Mouse (Mus musculus): ENCODE data around the gene Kcnq1.
A peak's percentile ranks its signal among the peaks of the same experiment; 100 is the strongest.

Gene Kcnq1

GRCm38 (mm10) chr7:143460874-143461273 lies 354.7 kb downstream of the Kcnq1 start, which contains the start of gene Cdkn1c:
Gene Cdkn1c (minus strand): TSS chr7:143461050.
- DNase-seq (ENCODE audit: low read depth, low spot score), result peak; percentile 87

GRCm38 (mm10) chr7:143461294-143461870 lies 355.2 kb downstream of the Kcnq1 start:
- DNase-seq (ENCODE audit: low read depth, low spot score), result no peak

GRCm38 (mm10) chr7:143461920-143462319 lies 355.8 kb downstream of the Kcnq1 start:
- no peak for DNase-seq (ENCODE audit: low read depth, low spot score)

GRCm38 (mm10) chr7:143462516-143462915 lies 356.4 kb downstream of the Kcnq1 start:
- DNase-seq (ENCODE audit: low read depth, low spot score), result no peak

GRCm38 (mm10) chr7:143463865-143464415 lies 357.8 kb downstream of the Kcnq1 start:
- peak; percentile 68 for DNase-seq (ENCODE audit: low read depth, low spot score)

GRCm38 (mm10) chr7:143464811-143465560 lies 358.8 kb downstream of the Kcnq1 start:
- DNase-seq (ENCODE audit: low read depth, low spot score), result no peak

- DNase-seq (ENCODE audit: low read depth, low spot score), result peak; percentile 51
Observed at GRCm38 (mm10) chr7:143466099-143466677, 360.0 kb downstream of the Kcnq1 start.

- no peak for DNase-seq (ENCODE audit: low read depth, low spot score)
Observed at GRCm38 (mm10) chr7:143467714-143468113, 361.6 kb downstream of the Kcnq1 start.

GRCm38 (mm10) chr7:143469946-143470345 lies 363.8 kb downstream of the Kcnq1 start:
- DNase-seq (ENCODE audit: low read depth, low spot score), result peak; percentile 43

- peak; percentile 25 for DNase-seq (ENCODE audit: low read depth, low spot score)
Observed at GRCm38 (mm10) chr7:143473347-143474101, 367.4 kb downstream of the Kcnq1 start, which contains the start of gene Slc22a18. Gene Slc22a18 (plus strand): TSS chr7:143473736.

GRCm38 (mm10) chr7:143474811-143475210 lies 368.6 kb downstream of the Kcnq1 start:
- DNase-seq (ENCODE audit: low read depth, low spot score), result no peak

- no peak for DNase-seq (ENCODE audit: low read depth, low spot score)
Observed at GRCm38 (mm10) chr7:143475876-143476275, 369.7 kb downstream of the Kcnq1 start.
